Mouse (Mus musculus) thymus, postnatal 0 days (tissue): ENCODE measurements around the gene Ispd. TPM values are rescaled to one million over a fixed set of nuclear protein-coding genes. Genes with fewer than 3 reads are reported as not detected.
"Not testable (repeated sequence)": the region's sequence is repeated elsewhere in the genome, so short reads cannot be mapped to it uniquely, and the experiment has no call there.

ENCODE experiments used
- DNase-seq: peaks from one replicate; pipeline ENCODE4 v3.0.0-alpha.2; 2015; ENCODE audit warnings: low spot score
- polyA plus RNA-seq: library from polyadenylated mRNA; unstranded; fragments of >200 nt; fragmentation: Nextera tagmentation; extraction: Ambion mirVana; gene quantifications from 2 replicates; pipeline ENCODE4 v1.2.1, GENCODE M21; 2015

The Ispd gene
- polyA plus RNA-seq: 2.7 and 2.9 TPM in 2 replicates

DNA sequence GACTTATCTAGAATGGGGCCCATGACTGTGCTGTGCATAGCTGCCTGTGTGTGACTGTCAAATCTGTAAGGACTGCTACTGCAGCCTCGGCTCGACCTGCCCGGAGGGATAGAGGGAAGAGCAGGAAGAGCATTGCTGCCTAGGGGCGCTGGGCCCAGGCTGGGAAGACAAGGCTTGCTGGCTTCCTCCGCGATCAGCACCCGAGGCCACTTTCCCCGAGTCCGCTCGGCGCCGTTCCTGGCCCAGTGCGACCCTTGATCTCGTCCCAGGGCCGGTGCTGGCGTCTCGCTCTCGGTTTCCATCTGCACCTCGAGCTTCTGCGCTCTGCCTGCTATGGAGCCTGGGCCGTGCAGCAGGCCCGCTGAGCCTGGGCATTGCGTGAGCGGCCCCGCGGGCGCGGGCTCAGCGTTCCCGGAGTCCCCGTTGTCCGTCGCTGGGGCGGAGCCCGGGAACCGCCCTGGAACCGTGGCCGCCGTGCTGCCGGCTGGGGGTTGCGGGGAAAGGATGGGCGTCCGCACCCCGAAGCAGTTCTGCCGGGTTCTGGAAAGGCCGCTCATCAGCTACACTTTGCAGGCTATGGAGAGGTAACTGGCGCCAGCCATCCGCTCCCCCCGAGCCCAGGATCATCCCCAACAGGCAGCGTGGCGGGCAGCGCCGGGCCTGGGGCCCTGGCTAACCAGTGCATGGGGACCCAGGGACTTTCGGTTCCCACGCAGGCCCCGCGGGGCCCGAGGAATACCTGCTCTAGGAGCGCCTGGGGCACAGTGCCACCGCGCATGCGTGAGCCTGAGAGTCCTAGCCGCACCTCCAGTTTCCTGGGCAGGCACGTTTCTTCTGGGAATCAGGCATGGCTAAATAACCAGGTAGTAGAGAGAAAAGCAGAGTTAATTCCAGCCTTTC, at the start of gene Ispd, which contains the start of gene D630036H23Rik:
Ispd (plus strand) TSS at position 10 of the 900 bp plus-strand sequence.
D630036H23Rik (minus strand) TSS at position 741 of the 900 bp plus-strand sequence.
- peak; percentile 63 for DNase-seq

DNA sequence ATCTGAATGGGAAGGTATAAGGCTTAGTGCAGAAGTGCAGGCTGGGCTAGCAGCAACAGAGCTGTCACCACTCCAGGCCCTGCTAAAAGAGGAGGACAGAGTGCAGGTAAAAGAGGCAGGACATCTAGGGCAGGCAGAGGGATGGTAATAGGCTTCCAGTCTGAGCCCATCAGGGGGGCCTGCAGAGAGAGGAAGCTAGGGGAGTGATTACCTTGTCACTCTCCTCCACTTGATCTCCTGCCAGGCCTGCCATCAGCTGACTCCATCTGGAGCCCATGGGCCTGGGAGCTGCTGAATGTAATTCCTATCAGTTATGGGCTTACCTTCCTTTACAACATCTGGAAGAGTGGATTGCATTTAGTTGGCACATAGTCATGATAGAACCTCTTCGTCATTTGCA, 48.6 kb upstream of the Ispd start:
- DNase-seq: no peak

DNA sequence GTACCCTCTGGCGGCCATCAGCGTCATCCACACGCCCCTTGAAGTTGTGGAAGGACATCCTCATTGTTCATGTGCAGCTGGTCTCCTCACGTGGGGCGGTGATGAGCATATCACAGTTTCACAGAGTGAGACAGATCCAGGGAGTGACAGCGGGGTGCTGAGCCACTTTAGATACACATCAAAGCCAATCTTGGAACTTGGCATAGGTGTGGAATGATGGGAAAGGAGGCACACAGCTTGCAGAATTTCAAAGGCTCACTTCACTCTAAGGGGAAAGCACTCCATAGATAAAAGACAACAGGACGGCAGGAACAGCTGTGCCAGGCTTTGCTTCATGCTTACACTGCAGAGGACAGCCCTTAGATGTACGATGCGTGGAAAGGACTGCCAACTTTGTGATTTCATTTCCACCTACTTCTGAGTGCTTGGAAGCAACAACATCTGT, 47.4 kb upstream of the Ispd start:
- no peak for DNase-seq

DNA sequence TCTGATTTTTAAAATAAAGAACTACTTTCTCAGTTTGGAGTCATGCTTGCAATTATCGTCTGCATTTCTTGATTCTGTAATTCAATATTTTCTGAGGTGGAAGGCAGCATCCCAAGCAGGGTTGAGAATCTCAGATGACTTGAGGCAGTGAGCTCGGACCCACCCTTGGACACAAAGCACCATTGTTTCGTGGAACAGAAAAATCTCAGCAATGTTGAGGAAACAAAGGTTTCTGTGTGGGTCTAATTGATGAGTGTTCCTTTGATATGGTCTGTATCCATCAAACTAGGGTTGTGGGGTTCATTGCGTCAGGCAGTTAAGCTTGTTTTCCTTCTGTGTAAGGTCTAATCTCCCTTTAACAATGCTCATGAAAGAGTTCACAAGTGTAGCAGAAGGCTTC, 37.1 kb upstream of the Ispd start:
- DNase-seq: no peak

DNA sequence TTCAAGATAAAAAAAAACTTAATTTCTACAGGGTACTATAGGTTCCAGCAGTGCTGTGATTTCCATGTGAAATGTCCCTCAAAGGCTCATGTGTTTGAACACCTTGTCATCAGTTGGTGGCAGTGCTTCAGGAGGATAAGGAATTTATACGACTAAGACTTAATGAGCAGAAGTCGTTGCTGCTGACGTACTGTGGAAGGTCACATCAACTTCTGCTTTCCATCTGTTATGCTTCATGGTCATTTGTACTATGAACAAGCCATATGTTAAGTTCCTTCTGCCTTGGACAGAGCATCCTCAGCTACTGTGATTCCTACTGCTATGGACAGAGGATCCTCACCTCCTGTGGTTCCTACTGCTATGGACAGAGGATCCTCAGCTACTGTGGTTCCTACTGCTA, 21.2 kb upstream of the Ispd start:
- no peak for DNase-seq

DNA sequence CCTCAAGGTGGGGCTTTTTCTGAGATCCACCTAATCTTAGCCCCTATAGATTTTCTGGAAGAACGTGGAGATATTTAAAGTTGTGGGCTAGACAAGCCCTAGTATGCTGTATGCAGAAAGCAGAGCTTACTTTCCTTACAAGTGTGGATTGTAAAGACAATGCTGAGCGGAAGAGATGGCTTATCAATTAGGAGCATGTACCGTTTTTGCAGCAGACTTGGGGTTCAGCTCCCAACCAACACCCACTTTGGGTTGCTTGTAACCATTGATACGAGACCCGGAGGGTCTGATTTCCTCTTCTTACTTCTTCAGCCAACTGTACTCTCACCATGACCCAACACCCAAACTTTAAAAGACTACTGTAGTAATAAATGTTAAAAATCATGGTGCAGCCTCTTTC, 20.6 kb upstream of the Ispd start:
- DNase-seq: no peak

DNA sequence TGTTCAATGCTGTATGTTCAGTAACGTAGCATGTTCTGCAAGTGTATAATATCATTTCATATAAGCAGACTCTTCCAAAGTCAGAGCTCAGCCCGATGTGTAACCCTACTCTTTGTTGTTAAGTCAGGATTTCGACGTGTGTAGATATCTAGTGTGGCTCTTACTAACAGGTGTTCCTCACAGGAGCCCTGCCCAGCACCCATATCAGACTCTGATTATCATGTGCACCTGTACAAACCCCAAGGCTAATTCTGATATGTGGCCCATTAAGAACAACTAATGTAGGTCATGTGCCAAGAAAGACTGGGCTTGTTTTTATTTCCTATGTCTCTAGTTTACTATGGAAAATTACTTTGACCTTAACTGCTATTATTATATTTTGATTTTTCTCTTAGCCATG, 17.2 kb upstream of the Ispd start:
- no peak for DNase-seq

DNA sequence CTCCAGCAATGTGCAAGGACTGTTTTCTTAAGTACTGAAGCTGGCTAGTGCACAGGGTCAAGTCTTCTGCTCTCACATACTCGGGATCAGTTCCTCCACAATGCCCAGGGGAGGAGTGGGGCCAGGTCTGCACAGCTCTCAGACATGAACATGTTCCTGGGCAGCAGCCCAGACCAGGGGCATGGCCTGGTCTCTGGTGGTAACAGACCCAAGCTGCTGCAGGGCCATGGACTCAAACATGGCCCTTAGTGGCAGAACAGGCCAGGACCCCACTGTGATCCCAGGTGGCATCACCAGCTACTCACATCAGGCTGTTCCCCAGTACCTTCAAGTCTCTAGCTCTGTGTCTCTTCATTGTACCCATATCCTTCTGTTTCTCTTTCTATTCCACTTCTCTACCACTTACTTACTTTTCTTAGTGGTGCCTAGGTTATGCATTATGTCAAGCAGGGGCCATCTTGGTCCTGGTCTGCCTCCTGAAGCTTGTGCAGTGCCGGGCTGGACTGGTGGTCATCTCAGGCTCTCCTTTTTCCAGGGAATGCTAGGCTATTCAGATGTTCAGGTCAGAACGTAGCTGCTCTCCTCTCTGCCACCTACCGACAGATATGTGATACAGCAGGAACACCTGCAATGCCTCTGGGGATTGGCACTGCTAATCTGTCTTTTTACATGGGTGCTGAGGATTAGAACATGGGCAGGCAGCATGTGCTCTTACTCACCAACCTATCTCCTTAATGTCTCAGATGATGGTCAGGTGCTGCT, 7.8 kb upstream of the Ispd start:
- DNase-seq: no peak

DNA sequence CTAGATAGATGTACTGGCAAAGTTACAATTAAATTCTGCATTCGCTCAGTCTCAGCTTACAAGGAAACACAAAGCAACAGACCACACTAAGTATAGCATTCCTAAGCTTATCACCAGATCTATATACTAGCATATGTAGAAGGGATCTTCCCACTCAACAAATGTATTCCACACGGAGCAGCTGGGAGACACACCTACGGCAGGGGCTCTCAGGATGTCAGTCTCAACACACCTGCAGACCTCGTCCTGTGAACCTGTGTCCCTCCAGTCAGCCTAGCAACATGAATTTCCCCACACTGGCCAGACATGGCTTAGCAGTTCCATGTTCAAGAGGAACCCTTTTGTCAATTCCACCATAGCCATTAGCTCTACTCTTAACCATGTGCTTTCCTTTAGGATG, 4.9 kb upstream of the Ispd start:
- DNase-seq: not testable (repeated sequence)

DNA sequence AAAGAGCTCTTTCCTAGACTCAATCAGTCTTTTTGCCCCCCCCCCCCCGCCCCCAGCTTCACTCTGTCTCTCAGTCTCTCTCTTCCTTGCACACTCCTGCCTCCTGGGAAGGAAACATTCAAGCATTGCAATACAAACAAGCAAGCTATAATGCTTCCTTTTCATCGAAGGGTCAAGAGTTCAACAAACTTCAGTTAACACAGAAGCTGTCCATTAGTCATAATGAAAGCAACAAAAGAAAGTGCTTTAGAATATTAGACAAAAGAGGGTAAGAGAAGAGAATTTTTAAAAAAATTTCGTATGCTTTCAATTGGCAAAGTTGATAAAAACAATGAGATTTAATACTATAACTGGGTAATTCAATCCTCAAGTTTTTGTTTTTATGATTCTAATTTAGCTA, 996 bp upstream of the Ispd start:
- DNase-seq: no peak

DNA sequence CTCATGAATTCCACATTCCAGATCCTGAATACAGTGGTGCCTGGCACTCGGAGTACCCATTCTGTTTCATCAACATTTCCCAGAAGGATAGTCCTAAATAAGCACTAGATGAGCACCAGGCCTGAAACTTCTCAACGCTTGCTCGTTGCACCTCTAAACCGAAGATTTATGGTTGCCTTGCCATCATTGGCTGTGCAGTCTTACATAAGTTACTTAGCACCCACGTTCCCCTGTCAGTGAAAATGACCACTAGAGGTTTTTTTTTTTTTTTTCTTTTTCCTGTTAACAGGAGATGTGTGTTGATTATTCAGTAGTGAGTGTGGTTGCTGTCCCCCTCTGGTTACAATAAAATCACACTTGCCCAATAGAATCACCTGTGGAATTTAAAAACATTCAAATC, 444 bp upstream of the Ispd start:
- DNase-seq: no peak

DNA sequence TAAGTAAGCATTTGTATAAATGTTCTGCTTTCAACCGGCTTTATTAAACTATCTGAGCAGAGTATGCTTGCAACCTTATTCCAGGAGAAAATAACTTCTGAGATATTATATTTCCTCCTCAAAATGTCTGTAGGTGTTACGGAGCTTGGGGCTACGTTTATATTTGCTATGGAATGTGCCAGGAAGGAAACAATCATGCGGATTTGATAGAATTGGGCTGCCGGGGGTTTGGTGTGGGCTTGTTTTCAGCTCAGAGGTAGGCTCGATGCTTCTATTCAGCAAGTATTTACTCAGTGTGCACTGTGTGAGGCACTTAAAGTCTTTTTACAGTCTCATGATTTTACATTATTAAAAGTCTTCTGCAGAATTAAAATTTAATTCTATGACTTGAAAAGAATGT, 4.1 kb downstream of the Ispd start:
- DNase-seq: no peak

DNA sequence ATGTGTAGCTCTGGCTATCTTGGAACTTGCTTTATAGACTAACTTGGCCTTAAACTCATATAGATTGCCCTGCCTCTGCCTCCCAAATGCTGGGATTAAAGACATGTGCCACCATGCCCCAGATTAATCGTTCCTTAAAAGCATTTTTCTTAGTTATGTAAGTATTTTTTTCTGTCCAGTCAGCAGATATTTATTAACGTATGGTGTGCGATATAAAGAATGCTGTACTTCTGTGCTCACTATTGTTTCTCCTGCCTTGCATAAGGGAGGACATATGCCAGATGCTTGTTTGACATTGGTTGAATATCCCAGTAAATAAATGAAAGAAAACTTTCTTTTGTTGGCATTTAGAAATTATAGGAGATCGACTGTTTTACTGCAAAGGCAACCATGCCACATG, 5.7 kb downstream of the Ispd start:
- no peak for DNase-seq

DNA sequence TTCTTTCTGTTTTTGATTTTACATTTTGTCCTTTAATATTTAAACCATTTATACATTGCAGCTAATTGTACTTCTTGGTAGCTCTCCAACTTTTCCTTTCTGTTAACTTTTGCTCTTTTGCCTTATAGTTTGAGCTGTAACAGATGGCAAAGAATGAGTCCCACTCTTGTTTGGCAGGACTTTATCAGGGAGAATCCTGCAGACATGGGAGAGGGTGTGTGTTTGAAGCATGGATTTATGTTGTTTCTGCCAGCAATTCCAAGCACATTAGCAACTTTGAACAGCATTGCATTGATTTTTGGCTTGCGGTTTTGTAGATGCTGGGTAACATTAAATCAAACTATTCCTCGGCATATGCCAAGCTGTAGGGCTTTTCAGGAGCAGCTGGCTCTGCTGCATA, 13.9 kb downstream of the Ispd start:
- no peak for DNase-seq

DNA sequence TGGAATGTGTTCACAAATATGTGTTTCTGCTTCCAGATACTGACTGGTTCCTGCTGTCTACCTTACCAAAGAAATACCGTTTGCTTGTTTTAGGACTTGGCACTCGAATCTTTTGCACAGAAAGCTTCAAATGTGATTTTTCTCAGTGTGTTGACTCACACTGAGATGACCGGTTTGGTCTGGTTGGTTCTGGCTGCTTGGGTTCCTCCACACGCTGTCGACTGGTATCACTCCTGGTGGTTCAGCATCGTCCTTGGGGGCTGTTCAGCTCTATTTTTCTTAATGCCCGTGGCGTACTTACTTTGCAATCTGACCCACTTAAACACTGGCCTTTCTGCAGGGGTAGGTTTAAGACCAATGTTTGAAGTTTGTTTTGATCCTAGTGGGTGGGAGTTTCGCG, 42.4 kb downstream of the Ispd start:
- DNase-seq: no peak

DNA sequence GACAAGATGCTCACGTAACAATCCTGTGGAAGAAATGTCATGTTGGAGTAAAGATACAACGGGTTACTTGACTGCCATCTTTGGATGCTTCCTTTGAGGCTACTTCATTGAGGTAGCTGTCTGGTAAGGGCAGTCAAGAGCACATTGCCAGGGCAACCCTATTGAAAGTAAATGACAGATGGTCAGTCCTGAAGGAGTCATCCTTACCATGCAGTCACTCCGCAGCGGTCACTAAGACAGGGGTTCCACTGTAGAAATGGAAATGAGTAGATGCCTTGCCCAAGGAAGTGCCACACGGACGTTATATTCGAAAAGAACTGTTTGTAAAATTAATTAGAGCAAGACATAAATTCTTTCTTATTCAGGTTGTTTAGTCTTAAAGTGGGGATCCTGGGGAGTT, 44.0 kb downstream of the Ispd start:
- DNase-seq: no peak

DNA sequence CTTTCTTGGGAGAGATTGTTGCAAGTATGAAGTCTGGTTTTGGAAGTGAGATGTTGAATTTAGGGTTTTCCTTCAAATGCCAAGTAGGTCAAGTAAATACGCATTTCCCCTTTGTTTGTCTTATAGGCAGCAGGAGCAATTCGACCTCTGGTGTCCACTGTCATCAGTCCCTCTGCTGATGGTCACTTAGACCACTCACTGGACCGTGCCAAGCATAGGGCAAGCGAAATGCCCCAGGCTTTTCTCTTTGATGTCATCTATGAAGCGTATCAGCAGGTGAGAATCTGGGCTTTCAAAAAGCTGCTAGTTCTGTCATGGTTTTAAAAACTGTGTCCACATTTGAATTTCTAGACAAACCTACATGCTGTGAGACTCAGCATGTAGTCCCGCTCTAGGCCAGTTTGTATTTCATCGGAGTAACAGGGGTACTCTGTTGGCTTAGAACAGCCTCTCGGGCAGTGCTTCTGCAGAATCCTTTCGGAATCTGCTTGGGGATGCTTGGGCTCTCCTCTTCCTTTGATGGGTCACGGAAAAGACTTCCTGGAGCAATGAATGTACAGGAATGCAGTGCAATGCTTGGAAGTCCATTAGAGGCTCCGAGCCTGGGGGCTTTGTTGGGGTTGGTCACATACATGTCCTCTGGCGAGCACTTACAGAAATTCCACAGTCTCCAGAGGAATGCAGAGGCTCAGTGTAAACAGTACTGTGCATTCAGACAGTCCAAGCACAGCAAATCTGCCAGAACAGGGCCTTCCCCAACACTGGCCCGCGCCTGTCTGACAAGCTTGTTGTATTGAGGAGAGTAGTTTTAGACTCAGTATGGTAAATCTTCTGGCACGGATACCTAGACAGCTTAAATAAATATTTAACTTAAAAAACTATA, 45.2 kb downstream of the Ispd start:
- no peak for DNase-seq

DNA sequence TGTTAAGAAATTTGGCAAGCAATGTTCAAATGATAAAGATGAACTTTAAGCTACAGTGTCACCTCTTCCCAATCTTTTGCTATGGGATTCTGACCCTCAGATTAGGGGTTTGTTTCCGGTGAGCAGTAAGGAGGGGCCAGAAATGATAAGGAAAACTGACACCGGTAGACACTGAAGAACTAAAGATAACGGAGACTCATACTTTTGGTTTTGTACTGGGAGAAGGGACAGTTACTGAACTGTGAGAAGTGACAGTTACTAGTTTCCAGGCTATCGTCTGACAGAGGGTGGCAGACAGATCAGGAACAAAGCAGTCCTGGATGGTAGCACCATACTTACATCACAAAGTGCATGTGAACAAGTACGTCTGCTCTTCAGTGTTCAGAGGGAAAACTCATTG, 55.7 kb downstream of the Ispd start:
- no peak for DNase-seq

DNA sequence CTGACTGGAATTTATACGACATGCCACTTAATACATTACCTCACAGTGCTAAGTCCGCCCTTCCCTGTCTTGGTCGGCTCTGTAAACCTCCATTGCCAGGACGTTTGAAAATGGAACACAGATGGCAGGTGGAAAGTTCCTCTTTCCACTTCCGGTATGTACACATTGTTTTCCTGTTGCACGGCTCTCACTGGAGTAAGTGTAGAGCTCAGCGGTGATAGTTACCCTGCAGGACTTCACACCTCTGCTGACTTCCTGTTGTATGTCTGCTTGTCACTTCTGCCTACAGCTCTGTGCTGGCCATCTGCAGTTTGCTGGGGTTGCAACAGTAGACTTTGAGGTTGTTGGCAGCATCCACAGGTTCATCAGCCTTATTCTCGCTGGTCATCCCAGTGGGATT, 58.1 kb downstream of the Ispd start:
- no peak for DNase-seq

DNA sequence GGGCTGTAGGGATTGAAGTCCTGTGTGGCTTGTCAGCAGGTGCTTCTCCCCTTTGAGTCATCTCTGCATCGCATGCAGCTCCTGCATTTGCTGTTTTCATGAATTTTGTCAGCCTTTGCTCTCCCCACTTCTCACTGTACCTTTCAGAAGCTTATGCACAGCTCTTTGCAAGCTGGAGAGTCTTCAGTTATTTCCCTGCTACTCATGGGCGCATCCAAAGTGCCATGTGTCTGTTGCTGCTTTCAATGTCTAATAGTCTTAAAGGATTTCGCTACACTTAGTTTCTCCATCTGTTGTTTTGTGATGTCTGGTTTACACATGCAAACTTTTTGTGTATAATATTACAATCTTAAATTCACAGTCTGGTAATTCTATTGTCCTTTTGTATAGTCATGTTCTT, 74.8 kb downstream of the Ispd start:
- no peak for DNase-seq

DNA sequence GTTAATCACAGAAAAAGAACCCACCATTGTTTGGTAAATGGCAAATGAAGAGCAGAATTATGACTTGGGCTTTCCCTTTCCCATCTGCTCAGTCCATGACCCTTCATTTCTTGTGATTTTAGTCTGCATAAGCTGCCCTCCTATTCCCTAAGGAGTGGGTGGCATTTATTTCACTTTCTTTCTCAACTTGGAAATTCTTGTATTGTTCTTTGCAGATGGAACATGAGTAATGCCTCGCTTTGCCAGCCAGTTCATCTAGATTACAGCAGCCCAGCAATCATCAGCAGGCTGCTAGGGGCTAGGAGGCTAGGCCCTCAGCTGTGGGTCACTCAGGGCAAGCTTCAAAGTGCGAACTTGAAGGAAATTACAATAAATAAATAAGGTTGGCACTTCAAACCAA, 76.5 kb downstream of the Ispd start:
- DNase-seq: no peak
